Mouse (Mus musculus): ENCODE results near the gene D430019H16Rik.

- TF ChIP-seq POLR2A (IDR thresholded peaks at IDR 0.05; ENCODE audit: borderline replicate concordance, extremely low read depth, insufficient read depth, insufficient read length, poor library complexity, severe bottlenecking) (no peak), CTCF (IDR thresholded peaks at IDR 0.05; ENCODE audit: borderline replicate concordance, extremely low read depth, insufficient read depth, insufficient read length) (no peak)
Measured at GRCm38 (mm10) chr12:105500940-105501339, 47.3 kb downstream of the D430019H16Rik start.

Measured in brain, embryonic 14.5 days (tissue).